Comparison of ENCODE assay signal across 21 mouse cellular contexts in the genomic region with DNA sequence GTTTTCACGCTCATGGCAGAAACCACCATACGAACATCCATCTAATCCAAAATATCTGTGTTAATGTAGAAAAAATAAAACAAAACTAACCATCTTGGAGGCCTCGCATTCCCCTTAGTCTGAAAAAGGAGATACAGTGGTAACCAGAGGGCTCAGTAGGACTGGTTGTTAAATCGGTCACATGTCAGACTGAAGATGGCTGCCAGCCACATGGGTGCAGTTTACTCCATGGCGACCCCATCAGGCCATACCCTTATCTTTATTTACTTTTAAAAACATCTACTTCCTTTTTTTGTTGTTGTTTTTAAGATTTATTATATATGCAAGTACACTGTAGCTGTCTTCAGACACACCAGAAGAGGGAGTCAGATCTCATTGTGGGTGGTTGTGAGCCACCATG. TPM values are rescaled to one million over a fixed set of nuclear protein-coding genes. Genes with fewer than 3 reads are reported as not detected.
DNase-seq lines count a peak whose midpoint lies in the region; ATAC-seq and TF ChIP-seq lines count a peak whose summit lies in the region.
"Had no signal": no experiment of that assay in that cellular context is flagged by ENCODE, and none has a peak within 500 bp of the region (broad histone marks: within the 10 kb centered on the region; RNA-seq: fewer than 3 reads in every experiment).

No protein-coding gene starts in this region.

- no peak overlapping the region for H3K9ac ChIP-seq in liver, embryonic 13.5 days
- no peak overlapping the region for H3K9ac ChIP-seq in liver, embryonic 14.5 days (replicated peaks)
- H3K9ac ChIP-seq: hindbrain, embryonic 14.5 days; intestine, embryonic 15.5 days had no signal

- H3K27me3 ChIP-seq in liver, embryonic 13.5 days: no peaks in the 10 kb centered on the region
- H3K27me3 ChIP-seq in liver, embryonic 14.5 days (ENCODE audit: control insufficient read depth, insufficient read depth, low read length): no peaks in the 10 kb centered on the region
- H3K27me3 ChIP-seq: intestine, embryonic 15.5 days had no signal

- peaks cover 69% of the 10 kb centered on the region for H3K4me1 ChIP-seq in liver, embryonic 13.5 days (replicated peaks)
- peaks cover 17 to 34% of the 10 kb centered on the region in 2 experiments for H3K4me1 ChIP-seq in liver, embryonic 14.5 days (replicated peaks; ENCODE audit: control insufficient read depth in 2 of 2, insufficient read depth in 2 of 2, low read length in 1 of 2)
- H3K4me1 ChIP-seq: embryonic facial prominence, embryonic 10.5 days; intestine, embryonic 15.5 days had no signal

- TF ChIP-seq CTCF in liver, embryonic 14.5 days (IDR thresholded peaks at IDR 0.05; ENCODE audit: low read depth): no peak; the same call in 1 of the 2 replicates

- TF ChIP-seq EP300 in liver, embryonic 14.5 days (IDR thresholded peaks at IDR 0.05; ENCODE audit: low read depth): no peak

- H3K4me2 ChIP-seq in liver, embryonic 13.5 days: no peak overlapping the region
- no peak overlapping the region for H3K4me2 ChIP-seq in liver, embryonic 14.5 days (ENCODE audit: low read depth)
- H3K4me2 ChIP-seq: hindbrain, embryonic 14.5 days; intestine, embryonic 15.5 days had no signal

- no peak for DNase-seq in liver, embryonic 13.5 days
- DNase-seq in liver (no peak), ES-CJ7 (ENCODE audit: low read depth, low spot score) (peak; percentile 48)
- DNase-seq in liver, embryonic 14.5 days (ENCODE audit: low read depth in 3 of 3, low spot score in 3 of 3): no peak
- DNase-seq in layer of hippocampus, postnatal 14 days (ENCODE audit: low spot score in 2 of 2): no peak
- no peak for DNase-seq in lung, postnatal 36 days
- DNase-seq: adrenal gland, adult 2 months; adrenal gland, postnatal 36 days; B cell, adult 2 months; cerebellum, adult 2 months; cerebellum, postnatal 10 days; gastrocnemius, postnatal 36 days; heart, adult 18-20 months; heart, postnatal 10 days had no signal

- no peaks in the 10 kb centered on the region for H3K9me3 ChIP-seq in liver, embryonic 13.5 days (replicated peaks)
- no peaks in the 10 kb centered on the region for H3K9me3 ChIP-seq in liver, embryonic 14.5 days (ENCODE audit: control insufficient read depth, low read length)
- H3K9me3 ChIP-seq: embryonic facial prominence, embryonic 10.5 days; G1E; heart, embryonic 10.5 days; intestine, embryonic 15.5 days had no signal

- H3K27ac ChIP-seq in liver, embryonic 13.5 days: peak overlapping the region; percentile 95
- peak overlapping the region; percentile 50; the same call in 1 of the 2 replicates for H3K27ac ChIP-seq in liver, embryonic 14.5 days
- H3K27ac ChIP-seq: embryonic facial prominence, embryonic 10.5 days; hindbrain, embryonic 14.5 days; intestine, embryonic 15.5 days had no signal

- H3K36me3 ChIP-seq in liver, embryonic 13.5 days: peaks cover 76% of the 10 kb centered on the region
- H3K36me3 ChIP-seq in liver, embryonic 14.5 days (replicated peaks; ENCODE audit: control insufficient read depth, insufficient read depth, low read depth): peaks cover 46% of the 10 kb centered on the region

- ATAC-seq in liver, embryonic 13.5 days (ENCODE audit: low read depth): no peak
- ATAC-seq in liver, embryonic 14.5 days (ENCODE audit: insufficient read depth): no peak
- no peak for ATAC-seq in frontal cortex, adult (ENCODE audit: low TSS enrichment)
- ATAC-seq: forebrain, embryonic 14.5 days; intestine, embryonic 15.5 days had no signal

- 85% methylated on average over 5 of the region's 5 CpGs for WGBS in liver, embryonic 13.5 days (ENCODE audit: insufficient replicate concordance)
- 88% methylated on average over 5 of the region's 5 CpGs for WGBS in liver, embryonic 14.5 days (ENCODE audit: insufficient replicate concordance)

- no peak overlapping the region for H3K4me3 ChIP-seq in liver, embryonic 13.5 days (replicated peaks)
- no peak overlapping the region for H3K4me3 ChIP-seq in liver, embryonic 14.5 days (ENCODE audit: insufficient read depth in 1 of 2, low read depth in 2 of 2, low read length in 2 of 2)
- H3K4me3 ChIP-seq: embryonic facial prominence, embryonic 10.5 days; heart, embryonic 10.5 days; intestine, embryonic 15.5 days had no signal

RNA-seq across cellular contexts. Expression of a gene that starts 8.1 kb away (rescaled TPM):
- polyA plus RNA-seq in liver, embryonic 13.5 days (2015; fragmentation: Nextera tagmentation; extraction: Ambion mirVana): 12.0 and 13.4 TPM in 2 replicates
- polyA plus RNA-seq in liver, embryonic 14.5 days (2012; rRNA removed): 13.9 and 18.1 TPM in 2 replicates
- polyA plus RNA-seq in liver, embryonic 14.5 days (2014; fragmentation: Nextera tagmentation; extraction: Ambion mirVana): 8.7 and 9.1 TPM in 2 replicates
- total RNA-seq in layer of hippocampus, postnatal 14 days (2021): 10 to 100 TPM; 29.9 to 33.3 TPM
